Mouse (Mus musculus) gonadal fat pad, adult 2 months (tissue): ENCODE measurements around the gene Atg7. TPM values are rescaled to one million over a fixed set of nuclear protein-coding genes. Genes with fewer than 3 reads are reported as not detected.
"Not testable (repeated sequence)": the region's sequence is repeated elsewhere in the genome, so short reads cannot be mapped to it uniquely, and the experiment has no call there.

Experiments used
- DNase-seq: peaks from one replicate; pipeline ENCODE4 v3.0.0-alpha.2; 2012; ENCODE audit warnings: low read depth
- polyA plus RNA-seq: library from polyadenylated mRNA; depleted of rRNA; stranded (reverse); fragments of >200 nt; gene quantifications from 2 replicates; pipeline ENCODE4 v1.2.3, GENCODE M21; 2012; rRNA removed

The Atg7 gene
- 33.8 and 34.9 TPM in 2 replicates for polyA plus RNA-seq

- no peak for DNase-seq
These were observed at the start of gene Atg7 for GRCm38 (mm10) chr6:114642601-114643528. TSS of gene Atg7 (plus strand) at chr6:114643097.

GRCm38 (mm10) chr6:114614076-114614475 is 28.8 kb upstream of the Atg7 start:
- not testable (repeated sequence) for DNase-seq

- DNase-seq: not testable (repeated sequence)
These were observed 9.0 kb upstream of the Atg7 start for GRCm38 (mm10) chr6:114633886-114634285.

GRCm38 (mm10) chr6:114643716-114644115 is 819 bp downstream of the Atg7 start:
- DNase-seq: no peak

GRCm38 (mm10) chr6:114644531-114644930 is 1.6 kb downstream of the Atg7 start:
- DNase-seq: no peak

- no peak for DNase-seq
These were observed 3.3 kb downstream of the Atg7 start for GRCm38 (mm10) chr6:114646201-114646600.

- no peak for DNase-seq
These were observed 4.1 kb downstream of the Atg7 start for GRCm38 (mm10) chr6:114647011-114647410.

- no peak for DNase-seq
These were observed 5.6 kb downstream of the Atg7 start for GRCm38 (mm10) chr6:114648352-114649030.

GRCm38 (mm10) chr6:114652209-114652608 is 9.3 kb downstream of the Atg7 start:
- DNase-seq: no peak

- DNase-seq: no peak
These were observed 14.1 kb downstream of the Atg7 start for GRCm38 (mm10) chr6:114656826-114657600.

GRCm38 (mm10) chr6:114657807-114658206 is 14.9 kb downstream of the Atg7 start:
- DNase-seq: no peak

GRCm38 (mm10) chr6:114659278-114659991 is 16.5 kb downstream of the Atg7 start:
- DNase-seq: no peak

GRCm38 (mm10) chr6:114659992-114660800 is 17.3 kb downstream of the Atg7 start:
- DNase-seq: no peak

GRCm38 (mm10) chr6:114663707-114664106 is 20.8 kb downstream of the Atg7 start:
- no peak for DNase-seq

GRCm38 (mm10) chr6:114664716-114665115 is 21.8 kb downstream of the Atg7 start:
- DNase-seq: no peak

GRCm38 (mm10) chr6:114667518-114667917 is 24.6 kb downstream of the Atg7 start:
- DNase-seq: no peak

- no peak for DNase-seq
These were observed 31.9 kb downstream of the Atg7 start for GRCm38 (mm10) chr6:114674771-114675170.

GRCm38 (mm10) chr6:114676091-114676490 is 33.2 kb downstream of the Atg7 start:
- DNase-seq: no peak

- no peak for DNase-seq
These were observed 39.3 kb downstream of the Atg7 start for GRCm38 (mm10) chr6:114682092-114682711.

GRCm38 (mm10) chr6:114683741-114684140 is 40.8 kb downstream of the Atg7 start:
- no peak for DNase-seq
